Mouse (Mus musculus) stomach, postnatal 0 days (tissue): ENCODE measurements around the gene Snai1.

Experiments used
- CTCF ChIP-seq: IDR thresholded peaks from 2 replicates; pipeline ENCODE4 v1.5.1; 2016; ENCODE audit warnings: antibody characterized with exemption, low read depth, mild to moderate bottlenecking, moderate library complexity
- EP300 ChIP-seq: optimal IDR thresholded peaks from 2 replicates; pipeline ENCODE3; 2016; ENCODE audit warnings: antibody characterized with exemption

- TF ChIP-seq CTCF (no peak), EP300 (no peak)
These were observed 2.6 kb downstream of the Snai1 start for GRCm38 (mm10) chr2:167540477-167541110.
